ENCODE assay signal across 8 mouse cellular contexts in the genomic region with DNA sequence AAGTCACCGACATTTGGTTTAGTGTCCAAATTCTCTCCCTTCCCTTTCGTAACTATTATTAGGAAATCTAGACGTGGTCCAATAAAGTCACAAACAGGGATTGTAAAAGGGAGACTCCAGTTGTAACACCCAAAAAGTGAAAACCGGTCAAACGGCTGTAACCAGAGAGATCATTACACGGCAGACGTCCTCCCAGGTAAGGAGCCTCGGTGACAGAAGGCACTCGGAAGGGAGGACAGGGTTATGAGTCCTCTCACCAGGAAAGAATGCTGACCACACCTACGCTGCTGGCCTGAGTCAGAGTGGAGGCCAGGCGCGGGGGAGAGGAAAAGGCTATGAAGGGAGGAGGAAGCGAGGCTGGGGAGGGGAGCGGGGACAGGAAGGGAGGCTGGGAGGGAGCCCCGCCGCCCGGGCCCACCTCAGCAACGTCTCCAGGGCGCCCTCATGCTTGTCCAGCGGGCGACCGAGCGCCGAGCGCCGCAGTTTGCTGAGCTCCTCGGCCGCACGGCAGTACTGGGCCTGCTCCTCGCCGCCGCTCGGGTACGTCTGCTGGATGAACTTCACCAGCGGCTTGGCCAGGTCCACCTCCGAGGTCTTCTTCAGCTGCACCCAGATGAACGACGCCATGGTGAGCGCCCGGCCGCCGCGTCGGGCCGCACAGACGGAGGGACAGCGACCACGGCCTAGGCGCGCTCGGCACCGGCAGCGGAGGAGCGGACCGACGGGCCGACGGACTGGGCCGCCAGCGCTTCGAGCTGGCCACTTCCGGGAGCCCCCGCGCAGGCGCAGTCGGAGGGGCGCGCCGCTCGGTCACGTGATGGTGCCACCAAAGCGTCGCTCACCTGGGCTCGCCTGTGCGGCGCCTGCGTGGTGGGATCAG. TPM values are rescaled to one million over a fixed set of nuclear protein-coding genes. Genes with fewer than 3 reads are reported as not detected.
DNase-seq lines count a peak whose midpoint lies in the region; ATAC-seq and TF ChIP-seq lines count a peak whose summit lies in the region.

Gene Pdcd6ip (minus strand): TSS at position 779 of the 880 bp plus-strand sequence.

- no peak for TF ChIP-seq CTCF in liver, embryonic 14.5 days (IDR thresholded peaks at IDR 0.05; ENCODE audit: low read depth)
- peak; percentile 6; the same call in 1 of the 2 replicates for TF ChIP-seq CTCF in stomach, postnatal 0 days (IDR thresholded peaks at IDR 0.05; ENCODE audit: low read depth)

- peak; percentile 79 for ATAC-seq in CD4-positive, CD25-positive, alpha-beta regulatory T cell, adult 4 months
- peak; percentile 90 for ATAC-seq in heart, embryonic 15.5 days (replicated peaks; ENCODE audit: insufficient number of reproducible peaks, insufficient read depth, low FRiP score, low read depth)
- ATAC-seq in liver, embryonic 14.5 days (ENCODE audit: insufficient read depth): peak; percentile 90
- peak; percentile 91 for ATAC-seq in neural tube, embryonic 11.5 days (ENCODE audit: insufficient read depth, low FRiP score, low TSS enrichment)
- ATAC-seq in stomach, postnatal 0 days (ENCODE audit: low FRiP score, low TSS enrichment): peak; percentile 94

- 2% methylated on average over 77 of the region's 77 CpGs for WGBS in forebrain, embryonic 10.5 days
- under 1% methylated on average over 74 of the region's 77 CpGs for WGBS in heart, embryonic 15.5 days
- under 1% methylated on average over 76 of the region's 77 CpGs for WGBS in liver, embryonic 14.5 days (ENCODE audit: insufficient replicate concordance)
- 1% methylated on average over 76 of the region's 77 CpGs for WGBS in neural tube, embryonic 11.5 days
- under 1% methylated on average over 70 of the region's 77 CpGs for WGBS in stomach, postnatal 0 days

- peaks cover 2% of the 10 kb centered on the region; the same call in 1 of the 2 replicates for H3K36me3 ChIP-seq in forebrain, embryonic 10.5 days (replicated peaks)
- H3K36me3 ChIP-seq in heart, embryonic 15.5 days: no peaks in the 10 kb centered on the region
- no peaks in the 10 kb centered on the region; the same call in 1 of the 2 replicates for H3K36me3 ChIP-seq in liver, embryonic 14.5 days (replicated peaks; ENCODE audit: control insufficient read depth, insufficient read depth, low read depth)
- no peaks in the 10 kb centered on the region for H3K36me3 ChIP-seq in neural tube, embryonic 11.5 days (ENCODE audit: control insufficient read depth, insufficient read depth, low read length)
- H3K36me3 ChIP-seq in stomach, postnatal 0 days (ENCODE audit: control insufficient read depth, insufficient read depth, low read length): no peaks in the 10 kb centered on the region

- H3K27me3 ChIP-seq in forebrain, embryonic 10.5 days (ENCODE audit: poor library complexity, severe bottlenecking): no peaks in the 10 kb centered on the region
- no peaks in the 10 kb centered on the region for H3K27me3 ChIP-seq in heart, embryonic 15.5 days
- no peaks in the 10 kb centered on the region for H3K27me3 ChIP-seq in liver, embryonic 14.5 days (ENCODE audit: control insufficient read depth, insufficient read depth, low read length)
- H3K27me3 ChIP-seq in neural tube, embryonic 11.5 days (ENCODE audit: control insufficient read depth, insufficient read depth, low read length): no peaks in the 10 kb centered on the region
- no peaks in the 10 kb centered on the region for H3K27me3 ChIP-seq in stomach, postnatal 0 days (ENCODE audit: control insufficient read depth, insufficient read depth, low read length)

- no peaks in the 10 kb centered on the region for H3K9me3 ChIP-seq in forebrain, embryonic 10.5 days
- no peaks in the 10 kb centered on the region for H3K9me3 ChIP-seq in heart, embryonic 15.5 days (replicated peaks)
- no peaks in the 10 kb centered on the region for H3K9me3 ChIP-seq in liver, embryonic 14.5 days (ENCODE audit: control insufficient read depth, low read length)
- no peaks in the 10 kb centered on the region for H3K9me3 ChIP-seq in neural tube, embryonic 11.5 days (ENCODE audit: control insufficient read depth, low read length)
- no peaks in the 10 kb centered on the region for H3K9me3 ChIP-seq in stomach, postnatal 0 days (ENCODE audit: control insufficient read depth, low read length)

- peak within 1 kb of the TSS; percentile 71 for H3K4me2 ChIP-seq in heart, embryonic 15.5 days
- H3K4me2 ChIP-seq in liver, embryonic 14.5 days (ENCODE audit: low read depth): peak within 1 kb of the TSS; percentile 85
- H3K4me2 ChIP-seq in neural tube, embryonic 11.5 days (ENCODE audit: low read depth): peak within 1 kb of the TSS; percentile 81
- H3K4me2 ChIP-seq in stomach, postnatal 0 days (replicated peaks; ENCODE audit: low read depth): peak within 1 kb of the TSS; percentile 65

- H3K9ac ChIP-seq in heart, embryonic 15.5 days: peak within 1 kb of the TSS; percentile 97
- H3K9ac ChIP-seq in liver, embryonic 14.5 days (replicated peaks): peak within 1 kb of the TSS; percentile 92
- peak within 1 kb of the TSS; percentile 95 for H3K9ac ChIP-seq in neural tube, embryonic 11.5 days (ENCODE audit: low read length)
- peak within 1 kb of the TSS; percentile 99 for H3K9ac ChIP-seq in stomach, postnatal 0 days (ENCODE audit: low read length)

- peak; percentile 65 for DNase-seq in c-Kit-positive CD71-negative TER-119-negative erythroid progenitor cells, embryonic 14.5 days (ENCODE audit: low read depth)
- peak; percentile 88 for DNase-seq in forebrain, embryonic 10.5 days (ENCODE audit: extremely low spot score, low spot score)
- DNase-seq in kidney, postnatal 25 days: peak; percentile 91 to 95
- DNase-seq in liver, embryonic 14.5 days (ENCODE audit: low read depth in 3 of 3, low spot score in 3 of 3): peak; percentile 73 to 80 (median 77)
- DNase-seq in neural tube, embryonic 11.5 days (ENCODE audit: low spot score): peak; percentile 93
- peak; percentile 94 for DNase-seq in stomach, postnatal 0 days (ENCODE audit: low spot score)

- peak within 1 kb of the TSS; percentile 94 for H3K4me3 ChIP-seq in forebrain, embryonic 10.5 days
- H3K4me3 ChIP-seq in heart, embryonic 15.5 days: peak within 1 kb of the TSS; percentile 98
- H3K4me3 ChIP-seq in liver, embryonic 14.5 days (ENCODE audit: insufficient read depth in 1 of 2, low read depth in 2 of 2, low read length in 2 of 2): peak within 1 kb of the TSS; percentile 92 to 93
- H3K4me3 ChIP-seq in neural tube, embryonic 11.5 days (ENCODE audit: low read depth, low read length): peak within 1 kb of the TSS; percentile 97
- H3K4me3 ChIP-seq in stomach, postnatal 0 days (ENCODE audit: low read depth, low read length): peak within 1 kb of the TSS; percentile 99

- TF ChIP-seq EP300 in liver, embryonic 14.5 days (IDR thresholded peaks at IDR 0.05; ENCODE audit: low read depth): no peak
- TF ChIP-seq EP300 in stomach, postnatal 0 days (optimal IDR thresholded peaks at IDR 0.05): no peak

- peak within 1 kb of the TSS; percentile 93 for H3K27ac ChIP-seq in forebrain, embryonic 10.5 days
- peak within 1 kb of the TSS; percentile 96 for H3K27ac ChIP-seq in heart, embryonic 15.5 days
- peak within 1 kb of the TSS; percentile 37 for H3K27ac ChIP-seq in liver, embryonic 14.5 days
- H3K27ac ChIP-seq in neural tube, embryonic 11.5 days (ENCODE audit: low read depth, low read length): peak within 1 kb of the TSS; percentile 72
- peak within 1 kb of the TSS; percentile 99 for H3K27ac ChIP-seq in stomach, postnatal 0 days (replicated peaks)

- peaks cover 25% of the 10 kb centered on the region for H3K4me1 ChIP-seq in forebrain, embryonic 10.5 days
- peaks cover 21% of the 10 kb centered on the region for H3K4me1 ChIP-seq in heart, embryonic 15.5 days (replicated peaks)
- H3K4me1 ChIP-seq in liver, embryonic 14.5 days (replicated peaks; ENCODE audit: control insufficient read depth in 2 of 2, insufficient read depth in 2 of 2, low read length in 1 of 2): peaks cover 15 to 20% of the 10 kb centered on the region in 2 experiments
- peaks cover 8% of the 10 kb centered on the region for H3K4me1 ChIP-seq in neural tube, embryonic 11.5 days (ENCODE audit: control insufficient read depth, insufficient read depth, low read length)
- H3K4me1 ChIP-seq in stomach, postnatal 0 days (replicated peaks; ENCODE audit: control insufficient read depth, insufficient read depth): peaks cover 3% of the 10 kb centered on the region; the same call in 1 of the 2 replicates

RNA-seq across cellular contexts. Expression of gene Pdcd6ip, which starts in this region (rescaled TPM):
- 10 to 100 TPM; 36.9 to 40.3 TPM for polyA plus RNA-seq in CD4-positive, CD25-positive, alpha-beta regulatory T cell, adult 4 months (2017; shearing (Covaris generic))
- 56.7 and 56.9 TPM in 2 replicates for polyA plus RNA-seq in forebrain, embryonic 10.5 days (2016; fragmentation: Nextera tagmentation; extraction: Ambion mirVana)
- 53.5 and 64.6 TPM in 2 replicates for polyA plus RNA-seq in heart, embryonic 15.5 days (2015; fragmentation: Nextera tagmentation; extraction: Ambion mirVana)
- polyA plus RNA-seq in liver, embryonic 14.5 days (2012; rRNA removed): 16.4 and 23.4 TPM in 2 replicates
- 29.4 and 35.3 TPM in 2 replicates for polyA plus RNA-seq in liver, embryonic 14.5 days (2014; fragmentation: Nextera tagmentation; extraction: Ambion mirVana)
- polyA plus RNA-seq in neural tube, embryonic 11.5 days (2014; fragmentation: Nextera tagmentation; extraction: Ambion mirVana): 55.6 and 56.0 TPM in 2 replicates
- polyA plus RNA-seq in stomach, postnatal 0 days (2015; fragmentation: Nextera tagmentation; extraction: Ambion mirVana): 69.4 and 70.8 TPM in 2 replicates

Comparison
In these comparisons a context has a peak if more than half of its experiments do, and no peak if none do; other contexts are left out.
1. Peak in every context shown above with its lines: DNase-seq, ATAC-seq, H3K4me3 ChIP-seq and H3K27ac ChIP-seq.
2. H3K27ac ChIP-seq: peak in every context shown above with its lines; median percentile 99 in stomach, postnatal 0 days; 96 in heart, embryonic 15.5 days; 93 in forebrain, embryonic 10.5 days; 72 in neural tube, embryonic 11.5 days; 37 in liver, embryonic 14.5 days.